Mouse (Mus musculus): ENCODE data around the gene Col4a5.

The Col4a5 gene

DNA sequence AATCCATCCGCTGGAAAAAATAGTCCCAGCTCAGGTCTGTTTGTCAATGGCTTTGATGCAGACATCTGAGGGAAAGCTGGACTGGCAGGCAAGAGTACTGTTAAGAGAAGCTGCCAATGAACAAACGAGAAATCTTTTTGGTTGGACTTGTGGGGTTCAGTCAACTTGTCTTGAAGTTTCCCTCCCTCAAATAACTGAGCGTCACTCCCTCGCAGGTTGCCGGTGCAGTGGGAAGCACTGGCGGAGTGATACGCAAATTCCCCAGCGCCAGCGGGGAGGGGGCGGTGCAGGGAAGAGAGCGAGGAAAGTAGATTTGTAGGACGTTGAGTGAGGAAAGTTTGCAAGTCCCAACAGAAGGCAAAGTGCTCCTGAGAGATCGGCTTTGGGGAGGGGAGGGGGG, at the start of gene Col4a5:
Gene Col4a5, plus strand, starts transcription at position 276 of the 400 bp plus-strand sequence.
- peak; percentile 76 for DNase-seq

DNA sequence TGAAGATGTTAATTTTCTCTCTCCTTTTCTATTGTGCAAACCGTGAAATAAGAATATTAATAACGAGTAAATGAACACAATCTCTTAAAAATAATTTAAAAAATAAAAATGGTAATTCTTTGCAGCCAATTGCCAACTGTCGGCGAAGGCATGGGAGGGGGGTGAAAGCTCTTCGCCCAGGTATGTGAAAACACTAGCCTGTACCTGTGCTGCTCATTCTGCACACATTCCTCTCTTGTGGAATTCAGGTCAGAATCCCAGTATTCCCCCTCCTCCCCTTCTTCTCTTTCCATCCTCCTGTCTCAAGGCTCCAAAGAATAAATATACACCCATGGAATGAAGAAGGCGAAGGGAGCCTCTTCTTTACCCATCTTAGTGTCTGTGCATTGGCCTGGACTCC, 38.4 kb upstream of the Col4a5 start:
- no peak for DNase-seq

DNA sequence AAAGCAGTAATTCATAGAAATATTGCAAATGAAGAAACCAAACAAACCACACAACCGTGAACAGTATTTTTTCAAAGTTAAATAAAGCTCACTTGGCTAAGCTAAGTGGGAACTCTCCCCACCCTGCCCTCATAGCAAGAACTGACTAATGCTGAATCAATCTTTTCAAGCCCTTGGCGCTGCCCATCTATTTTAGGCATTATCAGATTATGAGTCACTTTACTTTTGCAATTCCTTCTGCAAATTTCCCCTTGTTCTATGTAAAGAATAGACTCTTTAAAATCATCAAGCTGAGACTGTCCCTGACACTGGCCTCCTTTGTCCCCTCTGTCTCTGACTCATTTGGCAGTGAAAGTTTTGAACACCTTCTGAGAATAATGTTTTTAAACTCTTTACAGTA, 35.8 kb upstream of the Col4a5 start:
- peak; percentile 8 for DNase-seq

DNA sequence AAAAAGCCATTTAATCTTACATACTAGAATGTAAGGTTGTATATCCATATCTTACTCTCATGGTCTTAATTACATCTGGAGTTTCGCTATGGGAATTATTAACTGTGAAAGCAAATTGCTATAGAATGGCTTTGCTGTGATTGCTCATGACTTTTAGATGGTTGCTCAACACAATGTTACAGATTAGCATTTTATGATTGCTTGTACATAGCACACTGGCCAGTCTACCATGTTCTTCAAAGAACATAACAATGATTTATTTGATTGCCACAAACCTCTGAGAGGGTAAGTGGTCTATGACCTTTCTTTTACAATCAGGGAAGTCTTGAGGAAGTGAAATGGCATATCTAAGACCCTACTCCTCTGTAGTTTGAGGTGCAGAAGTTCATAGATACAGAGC, 27.2 kb upstream of the Col4a5 start:
- no peak for DNase-seq

DNA sequence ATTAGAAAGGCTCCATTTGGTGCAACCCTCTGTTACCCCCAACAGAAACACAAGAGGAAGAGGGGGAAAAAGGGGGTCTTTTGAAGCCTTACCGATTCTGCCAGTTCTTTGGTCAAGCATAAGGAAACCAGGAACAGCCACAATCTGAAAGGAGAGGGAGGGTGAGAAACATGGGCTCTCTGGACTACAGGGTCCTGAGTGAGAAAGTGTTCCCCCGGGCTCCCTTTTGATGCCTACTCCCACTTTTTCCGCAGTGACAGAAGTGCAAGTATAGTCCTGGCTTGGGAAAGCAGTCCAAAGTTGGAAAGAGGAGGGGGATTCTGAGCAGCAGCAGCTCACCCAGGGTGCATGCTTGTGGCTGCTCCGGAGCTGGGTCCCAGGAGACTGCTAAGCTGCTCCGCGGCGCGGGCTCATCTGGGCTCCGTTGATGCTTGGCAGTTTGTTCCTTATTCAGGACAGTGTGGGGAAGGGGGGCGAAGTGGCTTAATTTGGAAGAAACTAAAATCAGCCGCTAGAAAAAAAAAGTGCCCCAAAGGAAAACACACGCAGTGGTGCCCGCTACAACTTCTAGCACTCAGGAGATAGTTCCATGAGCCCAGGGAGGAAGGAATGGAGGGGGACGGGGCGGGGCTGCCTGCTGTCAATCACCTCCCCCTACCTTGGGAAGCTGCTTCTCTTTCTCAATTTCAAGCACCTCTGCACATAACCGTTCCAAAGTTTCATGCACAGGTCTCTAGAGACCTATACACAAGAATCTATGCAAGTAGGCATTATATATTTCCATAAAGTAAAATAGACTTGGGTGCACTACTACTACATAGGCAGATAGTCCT, 1.5 kb upstream of the Col4a5 start, which contains the start of gene Col4a6:
Gene Col4a6, minus strand, starts transcription at position 607 of the 833 bp plus-strand sequence.
- peak; percentile 20 for DNase-seq

DNA sequence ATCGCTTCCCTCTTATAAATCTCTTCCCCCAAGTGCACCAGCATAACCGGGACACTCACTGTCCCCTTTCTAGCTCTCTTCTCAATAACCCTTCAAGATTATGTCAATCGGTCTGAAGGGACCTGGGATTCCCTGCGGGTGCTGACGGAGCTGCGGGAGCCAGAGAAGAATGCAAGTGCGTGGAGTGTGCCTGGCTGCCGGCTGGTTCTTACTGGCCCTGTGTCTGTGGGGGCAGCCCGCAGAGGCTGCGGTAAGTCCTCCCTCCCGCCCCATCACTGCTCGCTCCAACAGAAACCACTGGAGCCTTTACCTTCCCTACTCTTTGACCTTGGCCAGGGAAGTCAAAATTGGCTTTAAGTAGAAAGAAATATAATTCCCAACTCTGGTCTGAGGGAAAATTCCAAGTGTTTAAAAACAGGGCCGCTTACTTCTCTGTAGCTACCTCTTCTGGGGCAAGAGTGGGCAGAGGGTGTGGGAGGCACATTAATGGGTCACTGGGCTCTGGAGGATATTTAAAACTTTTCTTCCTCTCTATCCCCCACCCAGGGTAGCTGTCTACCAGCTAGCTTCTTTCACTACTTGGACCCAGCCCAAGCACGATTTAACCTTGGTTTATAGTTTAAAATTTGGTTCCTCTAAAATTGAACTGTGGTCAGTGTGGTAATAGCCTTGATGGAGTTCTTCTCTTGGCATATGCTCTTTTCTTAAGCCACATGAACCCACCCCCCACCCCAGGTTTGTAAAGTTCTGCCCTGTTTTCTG, 562 bp downstream of the Col4a5 start:
- no peak for DNase-seq

DNA sequence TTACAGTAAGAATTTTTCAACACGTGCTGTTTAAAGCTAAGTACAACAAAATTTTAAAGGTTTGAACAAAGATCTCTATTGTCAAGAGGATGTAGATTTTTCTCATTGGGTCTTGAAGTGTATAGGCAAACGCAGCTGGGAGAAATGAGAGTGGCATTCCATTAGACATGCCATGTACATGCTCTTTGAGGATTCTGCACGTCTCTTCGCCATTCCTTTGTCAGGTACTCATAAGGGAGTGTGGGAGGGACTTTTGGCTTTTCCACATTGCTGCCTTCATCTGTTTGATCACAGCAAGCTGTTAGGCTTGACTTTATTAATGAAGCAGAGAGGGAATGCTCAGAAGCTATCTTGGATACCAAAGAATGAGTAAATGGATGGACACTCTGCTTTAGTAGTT, 19.4 kb downstream of the Col4a5 start:
- DNase-seq, result no peak

DNA sequence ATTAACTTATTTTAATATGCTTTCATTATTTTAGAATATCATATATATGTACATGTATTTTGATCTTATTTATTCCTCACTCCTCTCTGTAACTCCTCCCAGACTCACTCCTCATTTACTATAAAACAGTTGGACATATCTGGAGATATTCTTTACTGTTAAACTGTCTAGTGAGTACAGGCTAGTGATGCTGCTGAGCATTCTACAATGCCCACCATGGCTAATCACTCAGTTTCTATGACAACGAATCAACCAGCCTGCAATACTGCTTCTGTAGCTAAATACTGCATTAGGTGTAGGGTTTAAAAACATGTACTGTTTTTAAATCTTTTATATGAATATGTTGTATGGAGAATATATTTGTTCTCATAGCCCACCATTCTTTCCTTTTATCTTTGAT, 27.9 kb downstream of the Col4a5 start:
- DNase-seq, result no peak

DNA sequence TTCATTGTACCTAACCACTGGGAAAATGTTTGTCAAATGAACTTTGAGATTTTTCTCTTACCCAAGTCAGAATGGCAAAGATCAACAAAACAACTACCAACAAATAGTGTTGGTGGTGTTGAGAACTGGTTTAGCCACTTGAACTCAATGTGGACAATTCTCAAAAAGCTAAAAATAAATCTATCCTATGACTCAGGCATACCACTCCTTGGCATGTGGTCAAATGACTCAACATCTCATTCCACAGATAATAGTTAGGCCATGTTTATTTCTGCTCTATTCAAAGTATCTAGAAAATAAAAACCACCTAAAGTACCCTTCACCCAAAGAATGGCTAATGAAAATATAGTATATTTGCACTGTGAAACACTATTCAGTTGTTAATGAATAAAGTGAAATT, 58.3 kb downstream of the Col4a5 start:
- peak; percentile 68 for DNase-seq

DNA sequence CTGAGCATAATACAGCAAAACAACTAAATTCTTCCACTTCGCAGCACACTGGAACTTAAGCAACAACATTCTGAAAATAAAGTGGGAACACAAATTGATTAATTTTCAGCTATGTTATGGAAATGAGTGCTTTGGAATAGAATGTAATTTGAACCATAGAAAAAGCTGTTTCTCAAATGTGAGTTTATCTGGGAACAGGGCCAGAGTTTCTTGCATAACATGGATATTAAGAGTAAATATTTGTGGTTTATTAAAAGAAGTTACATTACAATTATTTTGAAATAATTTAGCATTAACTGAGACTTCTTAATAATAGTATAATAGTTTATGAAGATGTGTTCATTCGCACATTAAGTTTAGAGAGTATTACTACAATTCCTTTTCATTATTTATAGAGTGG, 72.3 kb downstream of the Col4a5 start:
- DNase-seq, result peak; percentile 20

DNA sequence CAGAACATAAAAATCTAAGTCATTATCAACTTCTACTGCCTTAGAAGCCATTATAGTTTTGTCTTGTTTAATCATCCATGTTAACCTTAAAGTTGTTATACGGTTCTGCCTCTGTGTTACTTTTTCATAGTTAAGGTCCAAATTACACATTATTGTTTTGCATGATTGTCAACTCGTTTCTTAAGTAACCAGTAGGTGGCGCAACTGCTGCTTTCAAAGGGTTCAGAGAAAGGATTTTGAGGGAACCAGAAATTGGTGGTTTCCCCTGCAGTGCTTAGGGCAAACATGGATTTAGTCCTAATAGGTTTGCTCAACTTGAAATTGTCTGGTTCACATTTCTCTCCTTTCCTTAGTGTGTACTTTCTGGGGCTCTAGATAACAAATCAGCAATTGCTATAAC, 115.1 kb downstream of the Col4a5 start:
- DNase-seq, result peak; percentile 2

DNA sequence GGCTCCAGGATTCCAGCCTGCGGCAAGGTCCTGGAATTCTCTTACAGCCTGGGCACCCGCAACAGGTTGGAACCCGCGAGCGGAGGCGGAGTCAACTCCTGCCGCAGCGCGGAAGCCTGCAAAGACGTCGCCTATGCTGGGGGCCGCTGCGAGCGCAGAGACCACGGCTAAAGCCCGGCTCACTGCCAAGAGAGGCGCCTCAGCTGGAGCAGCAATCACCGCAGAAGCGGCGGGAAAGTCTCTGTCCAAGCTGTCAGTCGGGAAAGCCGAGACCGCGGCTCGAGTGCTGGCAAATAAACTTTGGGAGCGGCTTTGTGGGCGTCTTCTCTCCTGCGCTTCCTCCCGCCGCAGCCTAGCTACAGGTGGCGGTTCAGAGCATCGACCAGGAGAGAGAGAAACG, 246.5 kb downstream of the Col4a5 start:
- DNase-seq, result no peak

DNA sequence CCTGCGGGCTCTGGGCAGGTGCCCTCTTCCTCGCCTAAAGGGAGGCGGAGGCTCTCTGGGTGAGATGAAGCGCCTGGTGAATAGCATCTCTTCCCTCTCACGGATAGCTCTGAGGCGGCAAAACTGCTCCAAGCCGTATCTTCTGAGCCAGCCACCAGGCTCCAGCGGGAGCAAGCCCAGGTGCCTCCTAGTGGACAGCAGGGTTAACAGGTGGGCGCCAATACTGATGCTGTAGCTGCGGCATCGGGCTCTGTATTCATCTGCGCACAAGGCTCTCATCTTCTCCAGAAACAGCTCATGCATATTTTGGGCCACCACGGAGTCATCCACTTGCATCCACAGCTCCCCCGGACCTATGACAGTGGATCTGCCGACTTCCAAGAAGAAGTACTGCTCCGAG, 248.8 kb downstream of the Col4a5 start:
- DNase-seq, result no peak

DNA sequence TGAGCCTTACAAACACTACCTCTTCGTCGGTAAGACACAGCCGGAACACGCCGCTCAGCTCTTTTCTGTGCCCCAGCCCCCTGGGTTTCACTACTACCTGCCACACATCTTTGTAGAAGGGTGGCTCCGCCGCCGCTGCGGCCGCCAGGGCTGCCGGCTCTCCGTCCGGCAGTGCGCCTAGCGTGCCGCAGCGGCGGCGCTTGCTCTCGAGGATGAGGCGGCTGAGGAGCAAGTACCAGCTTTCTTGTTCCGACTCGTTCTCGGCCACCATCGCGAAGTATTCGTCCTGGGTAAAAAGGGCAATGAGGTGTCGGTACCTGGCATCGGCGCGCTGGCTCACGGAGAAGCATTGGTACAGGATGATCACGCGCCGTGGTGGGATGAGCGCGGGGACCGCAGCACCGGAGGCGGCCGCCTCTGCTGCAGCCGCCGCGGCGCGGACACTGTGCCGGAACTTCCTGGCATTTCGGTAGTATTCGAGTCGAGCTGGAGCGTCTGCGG, 249.3 kb downstream of the Col4a5 start:
- DNase-seq, result no peak

DNA sequence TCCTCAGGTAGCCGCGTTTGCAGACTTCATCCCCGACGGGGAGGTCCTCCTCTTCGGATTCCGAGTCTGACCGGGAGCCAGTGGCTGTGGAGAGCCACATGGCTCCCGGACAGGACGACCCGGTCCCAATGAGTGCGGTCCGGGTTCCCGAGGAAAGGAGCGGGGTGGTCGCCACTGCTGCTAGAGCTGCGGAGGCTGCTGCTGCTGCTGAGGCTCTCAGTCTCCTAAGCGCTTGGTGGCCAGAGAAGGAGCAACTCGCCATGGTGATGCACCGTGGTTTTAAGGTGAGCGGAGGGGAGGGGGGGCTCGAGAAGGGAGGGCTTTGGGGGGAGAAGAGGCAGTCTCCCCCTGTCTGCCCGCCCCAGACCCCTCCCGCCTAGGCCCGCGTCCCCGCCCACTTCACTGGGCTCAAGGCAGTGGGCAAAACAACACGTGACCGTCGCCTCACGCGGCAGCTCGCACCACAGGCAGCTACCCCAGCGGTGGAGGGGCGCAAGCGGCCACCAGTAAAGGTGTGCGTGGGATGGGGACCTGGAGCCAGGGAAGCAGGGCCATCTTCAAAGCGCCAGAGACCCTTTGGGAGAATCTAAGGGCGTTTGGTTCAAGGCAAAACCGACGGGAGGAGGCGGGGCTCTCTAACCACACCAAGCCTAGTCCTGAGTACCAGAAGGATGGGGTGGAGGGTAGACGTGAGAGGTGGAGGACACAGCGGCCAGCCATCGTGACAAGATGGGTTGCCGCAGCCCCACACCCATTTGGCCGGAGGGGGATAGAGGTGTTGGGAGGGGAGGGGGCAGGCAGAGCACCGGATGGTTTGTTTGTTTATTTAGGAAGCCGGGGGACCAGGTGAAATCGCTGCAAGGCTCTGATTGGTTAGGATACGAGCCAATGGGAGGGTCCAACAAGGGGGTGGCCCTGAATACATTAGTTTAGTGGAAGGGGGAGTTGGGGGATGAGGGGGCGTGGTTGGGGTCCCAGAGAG, 250.0 kb downstream of the Col4a5 start, which contains the start of gene Irs4:
Gene Irs4, minus strand, starts transcription at position 327 of the 982 bp plus-strand sequence.
- no peak for DNase-seq

DNA sequence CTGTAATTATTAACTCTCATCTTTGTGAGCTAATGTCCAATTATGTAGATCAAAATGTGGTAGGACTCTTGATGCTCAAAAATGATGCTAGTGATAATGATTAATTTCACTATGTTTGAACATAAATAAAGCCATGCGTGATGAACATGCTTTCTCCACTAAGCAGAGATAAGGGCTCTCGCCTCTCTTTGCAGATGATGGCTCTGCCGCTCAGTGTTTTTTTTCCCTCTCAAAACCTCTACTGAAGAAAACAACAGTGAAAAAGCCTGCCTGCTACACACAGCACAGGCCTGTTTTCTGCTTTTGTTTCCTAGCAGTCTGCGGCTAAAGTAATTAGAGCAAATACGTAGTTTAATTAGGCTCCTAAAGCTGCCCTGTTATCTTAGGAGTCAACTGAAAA, 254.4 kb downstream of the Col4a5 start:
- DNase-seq, result no peak

All from lung, postnatal 36 days (tissue).